Mouse (Mus musculus) olfactory bulb, adult 2 months (tissue): ENCODE measurements around the gene Rec8.

ENCODE experiments used
- CTCF ChIP-seq: fragments of 200-500 bp; IDR thresholded peaks from 2 replicates; pipeline ENCODE4 v1.5.1; 2012; ENCODE audit warnings: low read depth, mild to moderate bottlenecking, low read length, moderate library complexity; ENCODE audit not compliant: insufficient read depth
- POLR2A ChIP-seq: fragments of 200-500 bp; IDR thresholded peaks from 2 replicates; pipeline ENCODE4 v1.6.1; 2012; ENCODE audit warnings: mild to moderate bottlenecking, low read depth, low read length, moderate library complexity; ENCODE audit not compliant: insufficient read depth

GRCm38 (mm10) chr14:55614565-55615178, 3.2 kb upstream of the Rec8 start:
- TF ChIP-seq POLR2A (no peak), CTCF (no peak)
